Mouse (Mus musculus): ENCODE results near the gene C530008M17Rik.
A peak's percentile ranks its signal among the peaks of the same experiment; 100 is the strongest.

The C530008M17Rik gene

DNA sequence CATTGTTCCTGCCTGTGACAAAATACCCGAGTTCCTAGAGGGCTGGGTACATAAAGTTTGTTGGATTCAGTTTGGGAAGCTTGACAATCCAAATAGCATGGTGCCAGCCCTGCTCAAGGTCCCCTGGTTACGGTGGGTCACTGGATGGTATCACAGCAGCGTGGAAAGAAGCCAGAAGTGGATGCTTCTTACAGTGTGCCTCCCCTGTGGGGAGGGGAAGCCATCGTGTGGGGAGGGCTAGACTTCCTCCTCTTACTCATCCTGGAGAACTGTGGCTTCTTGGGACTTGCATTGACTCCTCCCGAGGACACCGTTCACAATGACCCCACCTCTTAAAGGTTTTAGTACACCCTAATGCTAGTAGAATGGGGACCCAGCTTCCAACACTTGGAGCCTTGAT, 183.5 kb downstream of the C530008M17Rik start:
- DNase-seq (ENCODE audit: low read depth): no peak

DNA sequence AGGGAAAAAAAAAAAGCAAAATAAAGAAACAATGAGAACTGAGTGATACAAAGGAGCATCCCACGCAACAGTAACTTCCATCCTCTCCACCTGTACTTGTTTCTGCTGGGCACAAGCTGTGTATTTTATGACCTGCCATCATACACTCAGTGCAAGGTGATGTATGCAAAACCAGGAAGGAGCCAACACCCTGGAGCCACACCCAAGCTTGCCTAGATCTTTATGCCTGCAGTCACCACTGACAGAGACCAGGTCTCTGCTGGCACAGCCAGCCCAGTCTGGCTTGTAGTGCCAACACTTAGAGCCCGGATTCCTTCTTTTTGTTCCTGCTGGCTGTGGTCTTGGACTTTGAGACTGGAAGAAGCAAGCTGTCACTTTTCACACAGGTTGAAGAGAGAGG, 185.5 kb downstream of the C530008M17Rik start:
- DNase-seq (ENCODE audit: low read depth): no peak

GRCm38 (mm10) chr5:76843448-76843847, 187.1 kb downstream of the C530008M17Rik start:
- DNase-seq (ENCODE audit: low read depth): peak; percentile 67

DNA sequence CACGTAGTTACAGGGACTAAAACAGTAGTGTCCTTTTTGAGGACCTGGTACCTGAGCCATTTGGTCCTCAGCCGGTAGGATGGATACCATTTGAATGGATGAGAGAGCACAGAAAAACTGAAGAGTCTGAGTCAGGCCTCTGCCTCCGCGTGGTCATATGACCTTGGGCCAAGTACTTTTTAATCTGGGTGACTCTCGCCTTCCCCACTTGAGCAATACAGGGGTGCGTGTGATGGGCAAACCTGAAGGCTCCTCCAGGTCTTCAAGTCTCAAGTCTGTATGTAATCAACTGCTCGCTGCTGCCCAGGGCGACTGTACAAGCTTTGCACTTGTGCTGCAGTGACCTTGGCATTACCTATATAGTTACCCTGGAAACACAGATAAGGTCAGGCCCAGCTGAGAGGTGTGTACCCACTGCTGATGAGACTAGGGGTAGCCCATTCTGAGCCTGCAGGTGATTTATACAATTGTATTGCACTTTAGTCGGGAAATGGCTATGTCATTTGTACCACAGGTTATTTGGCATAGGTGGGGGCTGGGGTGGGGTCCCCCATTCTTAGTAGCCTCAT, 187.6 kb downstream of the C530008M17Rik start:
- DNase-seq (ENCODE audit: low read depth): no peak

- DNase-seq (ENCODE audit: low read depth): no peak
These were observed 188.4 kb downstream of the C530008M17Rik start for GRCm38 (mm10) chr5:76844618-76845186.

GRCm38 (mm10) chr5:76847106-76847505, 190.8 kb downstream of the C530008M17Rik start:
- no peak for DNase-seq (ENCODE audit: low read depth)

GRCm38 (mm10) chr5:76851316-76851715, 195.0 kb downstream of the C530008M17Rik start:
- DNase-seq (ENCODE audit: low read depth): peak; percentile 48

DNA sequence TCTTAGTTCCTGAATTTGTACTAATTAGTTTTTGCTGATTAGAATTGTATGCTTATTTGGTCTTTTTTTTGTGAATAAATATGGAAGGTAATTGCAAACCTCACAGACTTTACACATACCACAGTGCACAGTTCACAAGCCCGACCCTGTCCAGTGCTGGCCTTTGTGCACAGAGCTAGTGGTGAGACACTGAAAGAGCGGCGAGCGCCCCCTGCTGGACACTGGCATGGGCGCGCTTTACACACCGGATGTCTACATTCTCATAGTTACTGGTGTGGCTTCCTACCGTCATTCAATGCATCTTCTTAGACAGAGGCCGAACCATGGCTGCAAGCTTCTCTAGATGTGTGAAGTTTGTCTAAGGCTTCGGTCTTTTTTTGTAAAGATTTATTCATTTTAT, 197.2 kb downstream of the C530008M17Rik start:
- DNase-seq (ENCODE audit: low read depth): peak; percentile 81

- no peak for DNase-seq (ENCODE audit: low read depth)
These were observed 199.7 kb downstream of the C530008M17Rik start for GRCm38 (mm10) chr5:76855829-76856600.

- DNase-seq (ENCODE audit: low read depth): no peak
These were observed 201.0 kb downstream of the C530008M17Rik start for GRCm38 (mm10) chr5:76857103-76858015.

DNA sequence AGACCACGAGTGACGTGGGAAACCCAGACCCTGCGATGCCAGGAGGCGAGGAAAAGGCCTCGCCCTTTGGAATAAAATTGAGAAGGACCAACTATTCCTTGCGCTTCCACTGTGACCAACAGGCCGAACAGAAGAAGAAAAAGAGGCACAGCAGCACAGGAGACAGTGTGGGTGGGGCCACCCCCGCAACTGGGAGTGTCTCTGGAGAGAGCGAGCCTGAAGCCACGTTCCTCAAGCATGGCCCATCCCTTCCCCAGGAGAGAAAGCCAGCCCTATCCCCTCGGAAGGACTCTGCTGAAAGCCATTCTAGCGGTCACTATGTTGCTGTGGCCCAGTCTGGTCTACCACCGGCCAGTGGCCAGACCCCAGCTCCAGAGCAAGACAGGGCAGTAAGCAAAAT, 202.1 kb downstream of the C530008M17Rik start:
- no peak for DNase-seq (ENCODE audit: low read depth)

- no peak for DNase-seq (ENCODE audit: low read depth)
These were observed 210.5 kb downstream of the C530008M17Rik start for GRCm38 (mm10) chr5:76866819-76867218.

GRCm38 (mm10) chr5:76868693-76869286, 212.5 kb downstream of the C530008M17Rik start:
- peak; percentile 67 for DNase-seq (ENCODE audit: low read depth)

DNA sequence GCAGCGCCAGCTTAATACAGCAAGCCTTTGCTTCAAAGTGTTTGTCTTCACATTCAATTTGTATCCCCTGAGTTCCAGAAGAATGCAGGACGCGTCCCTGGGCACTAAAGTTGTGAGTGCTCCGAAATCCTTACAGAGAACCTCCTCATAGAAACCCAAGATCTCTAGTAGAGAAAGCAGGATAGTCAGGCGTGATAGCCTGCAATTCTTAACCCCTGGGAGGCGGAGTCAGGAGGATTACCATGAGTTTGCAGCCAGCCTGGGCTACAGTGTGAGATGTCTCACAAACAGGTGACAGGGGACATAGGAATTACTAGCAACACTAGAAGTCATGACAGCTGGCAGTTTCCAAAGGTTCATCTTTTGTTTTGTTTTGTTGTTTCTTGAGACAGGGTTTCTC, 213.2 kb downstream of the C530008M17Rik start:
- DNase-seq (ENCODE audit: low read depth): peak; percentile 7

GRCm38 (mm10) chr5:76876106-76876758, 219.9 kb downstream of the C530008M17Rik start:
- no peak for DNase-seq (ENCODE audit: low read depth)

GRCm38 (mm10) chr5:76884107-76884506, 227.8 kb downstream of the C530008M17Rik start:
- DNase-seq (ENCODE audit: low read depth): no peak

DNA sequence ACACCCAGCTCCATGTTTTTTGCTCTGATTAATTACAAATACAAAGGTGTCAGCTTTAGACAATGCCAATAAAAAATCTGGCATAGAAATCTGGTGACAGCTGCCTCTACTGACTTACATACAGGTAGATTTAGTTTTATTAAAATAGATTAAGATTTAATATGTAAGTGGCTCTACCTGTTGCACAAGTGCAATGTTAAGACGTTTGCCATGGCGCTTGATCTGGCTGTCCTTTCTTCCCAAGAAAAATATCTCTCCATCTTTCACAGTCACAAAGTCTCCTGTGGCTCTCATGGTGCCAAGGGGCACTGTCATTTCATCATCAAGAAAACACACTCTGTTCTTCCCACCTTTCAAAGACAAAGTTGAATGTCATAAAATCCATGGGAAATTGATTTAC, 230.7 kb downstream of the C530008M17Rik start:
- DNase-seq (ENCODE audit: low read depth): no peak

GRCm38 (mm10) chr5:76892608-76893007, 236.3 kb downstream of the C530008M17Rik start:
- no peak for DNase-seq (ENCODE audit: low read depth)

DNA sequence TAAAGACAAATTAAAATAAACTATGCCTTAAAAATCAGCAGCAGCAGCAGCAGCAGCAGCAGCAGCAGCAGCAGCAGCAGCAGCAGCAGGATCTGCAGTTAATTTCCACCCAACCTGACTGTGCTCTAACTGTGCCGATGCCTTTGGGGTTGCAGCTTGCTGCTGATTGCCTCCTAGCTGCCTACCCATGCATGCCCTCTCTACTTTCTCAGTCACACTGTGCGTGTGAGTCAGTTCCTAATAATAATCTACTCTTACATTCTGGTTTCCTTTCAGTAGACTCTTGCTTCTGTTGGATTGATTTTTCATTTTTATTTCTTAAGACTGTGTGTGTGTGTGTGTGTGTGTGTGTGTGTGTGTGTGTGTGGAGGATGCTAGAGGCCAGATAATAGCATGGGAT, 236.8 kb downstream of the C530008M17Rik start:
- no peak for DNase-seq (ENCODE audit: low read depth)

DNA sequence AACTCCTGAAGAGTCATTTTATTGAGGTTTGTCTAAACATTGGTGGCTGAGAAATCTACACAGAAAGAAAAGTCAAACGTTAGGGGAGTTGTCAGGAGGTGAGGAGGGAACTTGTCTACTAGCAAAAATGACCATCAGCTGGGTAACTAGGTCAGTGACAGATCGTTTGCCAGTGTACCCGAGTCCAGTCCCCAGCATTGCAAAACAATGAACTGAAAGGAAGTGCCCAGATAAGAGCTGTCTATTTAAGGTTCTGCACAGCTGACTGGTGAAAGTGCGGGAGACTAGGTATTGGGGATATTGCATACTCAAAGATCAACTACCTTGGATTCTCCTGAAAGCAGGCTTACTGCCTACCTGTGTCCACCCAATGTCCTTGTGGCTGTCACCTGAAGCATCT, 245.8 kb downstream of the C530008M17Rik start:
- no peak for DNase-seq (ENCODE audit: low read depth)

GRCm38 (mm10) chr5:76904713-76905404, 248.5 kb downstream of the C530008M17Rik start:
- no peak for DNase-seq (ENCODE audit: low read depth)

Data from naive thymus-derived CD4-positive, alpha-beta T cell, adult 2 months (primary cell).